Mouse (Mus musculus) forebrain, postnatal 0 days (tissue): ENCODE measurements around the gene Hoxc5. TPM values are rescaled to one million over a fixed set of nuclear protein-coding genes. Genes with fewer than 3 reads are reported as not detected.

Experiments used
- ATAC-seq: fragments of 200-750 bp; cut with Nextera tagmentation; 2 replicates; pipeline ENCODE4 v1.8.0; 2017; ENCODE audit warnings: mild to moderate bottlenecking, moderate library complexity
- DNase-seq: peaks from one replicate; pipeline ENCODE4 v3.0.0-alpha.2; 2015
- H3K27ac ChIP-seq: fragments of 300-500 bp; sonication (generic); 2 replicates; pipeline ENCODE4 v1.5.1; 2014; ENCODE audit warnings: low read depth, mild to moderate bottlenecking, antibody characterized with exemption, low read length, moderate library complexity, mixed read lengths
- H3K27me3 ChIP-seq: fragments of 300-500 bp; sonication (generic); 2 replicates; pipeline ENCODE4 v1.6.1; 2014; ENCODE audit warnings: mild to moderate bottlenecking, low read length, mixed read lengths; ENCODE audit not compliant: insufficient read depth
- H3K36me3 ChIP-seq: fragments of 300-500 bp; sonication (generic); 2 replicates; pipeline ENCODE4 v1.6.1; 2014; ENCODE audit warnings: mild to moderate bottlenecking, moderate library complexity; ENCODE audit not compliant: insufficient read depth
- H3K4me1 ChIP-seq: fragments of 300-500 bp; sonication (generic); 2 replicates; pipeline ENCODE4 v1.6.1; 2014; ENCODE audit warnings: antibody characterized with exemption; ENCODE audit not compliant: insufficient read depth
- H3K4me2 ChIP-seq: fragments of 300-500 bp; sonication (generic); 2 replicates; pipeline ENCODE4 v1.6.1; 2014; ENCODE audit warnings: low read depth, mild to moderate bottlenecking, moderate library complexity
- H3K4me3 ChIP-seq: fragments of 300-500 bp; sonication (generic); 2 replicates; pipeline ENCODE4 v1.5.1; 2014; ENCODE audit warnings: low read depth, low read length, mixed read lengths
- H3K9ac ChIP-seq: fragments of 300-500 bp; sonication (generic); 2 replicates; pipeline ENCODE4 v1.6.1; 2014; ENCODE audit warnings: mild to moderate bottlenecking
- H3K9me3 ChIP-seq: fragments of 300-500 bp; sonication (generic); 2 replicates; pipeline ENCODE4 v1.6.1; 2016; ENCODE audit warnings: low read length
- CTCF ChIP-seq: sonication (generic); IDR thresholded peaks from 2 replicates; pipeline ENCODE4 v1.5.1; 2016; ENCODE audit warnings: antibody characterized with exemption, control low read depth, low read depth
- WGBS: fragments of 180-500 bp; shearing (Covaris S2); extraction: QIAGEN DNeasy Blood & Tissue Kit; methylation state at CpG from one replicate; pipeline ENCODE4 v1.1.7; 2014; 5-methylcytosine and 5-hydroxymethylcytosine counted together
- polyA plus RNA-seq: library from polyadenylated mRNA; unstranded; fragments of >200 nt; fragmentation: Nextera tagmentation; extraction: Ambion mirVana; gene quantifications from 2 replicates; pipeline ENCODE4 v1.2.1, GENCODE M21; 2015
- total RNA-seq: library from RNA; depleted of rRNA; stranded (reverse); fragments of >200 nt; gene quantifications from 2 replicates; pipeline ENCODE4 v1.2.3, GENCODE M21; 2014

Hoxc5 gene
- total and polyA plus RNA-seq, 2 experiments from 2014 or later = not detected

DNA sequence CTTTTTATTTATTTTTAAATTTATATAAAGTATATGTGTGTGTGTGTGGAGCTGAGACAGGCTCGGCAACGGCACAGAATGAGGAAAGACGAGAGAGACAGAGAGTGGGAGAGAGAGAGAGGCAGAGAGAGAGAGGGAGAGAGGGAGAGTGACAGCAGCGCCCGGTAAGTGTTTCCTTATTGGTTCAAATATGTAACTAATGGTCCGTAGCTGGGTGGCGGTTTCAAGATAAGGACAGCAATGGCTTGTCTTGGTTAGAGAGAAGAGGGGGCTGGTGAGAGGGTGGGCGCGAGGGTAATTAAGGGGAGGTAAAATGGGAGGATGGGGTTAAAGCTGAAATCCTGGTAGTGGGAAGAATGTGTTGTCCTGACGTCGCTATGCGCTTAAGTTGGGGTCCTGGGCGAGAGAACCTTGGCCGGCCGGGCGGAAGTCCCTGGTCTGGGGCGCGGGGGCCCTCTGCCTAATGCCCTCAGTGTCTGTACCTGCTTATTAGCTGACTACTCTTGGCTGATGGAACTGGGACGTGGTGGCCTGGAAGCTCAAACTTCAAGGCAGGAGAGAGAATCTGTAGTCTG lies 31.5 kb downstream of the Hoxc5 start:
- no peaks in the 10 kb centered on the region for H3K4me1 ChIP-seq
- TF ChIP-seq CTCF = no peak
- 5% methylated on average over 19 of the region's 19 CpGs for WGBS

DNA sequence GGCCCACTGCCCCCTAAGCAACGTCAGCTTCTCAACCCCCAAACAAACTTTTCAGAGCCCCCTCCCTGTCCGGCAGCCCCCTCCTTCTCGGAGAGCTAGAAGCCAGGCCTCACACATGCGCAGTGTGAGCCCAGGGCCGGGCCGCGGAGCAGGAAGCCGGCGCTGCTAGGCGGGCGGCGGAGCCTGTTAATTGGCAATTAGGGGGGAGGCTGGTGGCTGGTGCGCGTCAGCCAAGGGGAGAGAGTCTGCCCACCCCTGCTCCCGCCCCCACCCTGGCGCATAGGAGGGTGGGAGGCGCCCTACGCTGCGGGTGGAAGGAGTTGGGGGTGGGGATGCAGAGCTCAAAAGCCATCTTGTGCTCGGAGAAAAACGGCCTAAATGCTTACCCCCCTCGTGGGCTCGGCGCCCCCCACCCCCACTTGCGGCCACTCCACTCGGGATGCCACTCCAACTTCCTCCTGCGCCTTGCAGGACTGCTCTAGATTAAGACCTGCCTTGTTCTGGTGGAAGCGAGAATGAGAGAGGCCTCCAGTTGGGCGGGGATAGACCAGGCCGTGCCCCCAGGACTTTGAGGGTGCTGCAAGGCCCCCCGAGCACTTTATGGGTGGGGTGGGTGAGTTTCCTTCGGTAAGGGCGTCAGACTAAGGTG lies 32.1 kb downstream of the Hoxc5 start:
- TF ChIP-seq CTCF = no peak

More for the DNA sequence above, 31.5 kb downstream of the Hoxc5 start:
- no peak overlapping the region for H3K9ac ChIP-seq
- H3K4me2 ChIP-seq = peak overlapping the region; percentile 63
- peak overlapping the region; percentile 31 for H3K4me3 ChIP-seq
- no peaks in the 10 kb centered on the region for H3K36me3 ChIP-seq
- DNase-seq (no peak), ATAC-seq (no peak)
- H3K27ac ChIP-seq = no peak overlapping the region
- H3K27me3 ChIP-seq = peaks cover 91% of the 10 kb centered on the region
- no peaks in the 10 kb centered on the region for H3K9me3 ChIP-seq

GRCm38 (mm10) chr15:102999955-103000354 lies 32.7 kb downstream of the Hoxc5 start:
- ATAC-seq (no peak), DNase-seq (no peak)
- Histone ChIP-seq H3K4me1 (no peaks in the 10 kb centered on the region), H3K9me3 (no peaks in the 10 kb centered on the region), H3K9ac (no peak overlapping the region), H3K36me3 (no peaks in the 10 kb centered on the region), H3K4me2 (no peak overlapping the region), H3K4me3 (no peak overlapping the region), H3K27ac (no peak overlapping the region), H3K27me3 (peaks cover 97% of the 10 kb centered on the region)
- WGBS = 4% methylated on average over 11 of the region's 11 CpGs
- no peak for TF ChIP-seq CTCF

More for the DNA sequence above, 32.1 kb downstream of the Hoxc5 start:
- Histone ChIP-seq H3K27me3 (peaks cover 97% of the 10 kb centered on the region), H3K4me1 (no peaks in the 10 kb centered on the region), H3K4me2 (peak overlapping the region; percentile 63), H3K9me3 (no peaks in the 10 kb centered on the region), H3K4me3 (peak overlapping the region; percentile 31), H3K27ac (no peak overlapping the region), H3K36me3 (no peaks in the 10 kb centered on the region), H3K9ac (0 out of 2 replicates have a peak overlapping the region, but pooled peaks have one; percentile 11)
- DNase-seq = peak; percentile 70
- peak; percentile 60 for ATAC-seq
- WGBS = under 1% methylated on average over 32 of the region's 33 CpGs

- H3K9ac ChIP-seq = no peak overlapping the region
- H3K27me3 ChIP-seq = peaks cover 97% of the 10 kb centered on the region
- H3K4me3 ChIP-seq = no peak overlapping the region
- no peaks in the 10 kb centered on the region for H3K9me3 ChIP-seq
- H3K4me2 ChIP-seq = no peak overlapping the region
- TF ChIP-seq CTCF = no peak
- DNase-seq (no peak), ATAC-seq (no peak)
- no peaks in the 10 kb centered on the region for H3K4me1 ChIP-seq
- whole genome bisulfite sequencing = under 1% methylated on average over 24 of the region's 24 CpGs
- H3K36me3 ChIP-seq = no peaks in the 10 kb centered on the region
- no peak overlapping the region for H3K27ac ChIP-seq
Measured at GRCm38 (mm10) chr15:103000501-103000901, 33.3 kb downstream of the Hoxc5 start.

GRCm38 (mm10) chr15:103001370-103001769 lies 34.1 kb downstream of the Hoxc5 start:
- Histone ChIP-seq H3K27ac (no peak overlapping the region), H3K4me3 (no peak overlapping the region), H3K4me2 (no peak overlapping the region), H3K4me1 (no peaks in the 10 kb centered on the region), H3K36me3 (no peaks in the 10 kb centered on the region), H3K9me3 (no peaks in the 10 kb centered on the region), H3K9ac (no peak overlapping the region), H3K27me3 (peaks cover 99% of the 10 kb centered on the region)
- DNase-seq = no peak
- 15% methylated on average over 2 of the region's 2 CpGs for WGBS
- ATAC-seq = no peak
- no peak for TF ChIP-seq CTCF

DNA sequence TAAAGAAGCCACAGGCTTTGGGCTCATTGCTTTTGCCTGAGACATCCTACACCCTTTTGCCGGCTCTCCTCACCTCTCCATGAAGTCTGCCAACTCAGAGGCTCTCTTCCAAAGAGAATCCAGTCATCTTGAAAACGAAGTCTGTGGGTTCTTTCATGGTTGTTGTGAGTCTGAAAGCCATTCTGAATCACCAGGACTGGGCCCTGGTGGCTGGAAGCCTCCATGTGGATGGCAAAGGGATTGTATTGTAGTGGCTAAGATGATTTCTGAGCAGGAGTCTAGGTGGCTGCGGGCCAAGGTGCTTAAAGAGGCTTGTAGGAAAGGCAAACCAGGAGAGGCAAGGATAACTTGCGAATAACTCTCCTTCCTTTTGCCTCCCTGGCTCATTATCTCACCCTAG lies 34.9 kb downstream of the Hoxc5 start:
- Histone ChIP-seq H3K4me2 (no peak overlapping the region), H3K27me3 (peaks cover 99% of the 10 kb centered on the region), H3K4me3 (no peak overlapping the region), H3K27ac (no peak overlapping the region), H3K4me1 (no peaks in the 10 kb centered on the region), H3K9me3 (no peaks in the 10 kb centered on the region), H3K9ac (no peak overlapping the region), H3K36me3 (no peaks in the 10 kb centered on the region)
- no peak for TF ChIP-seq CTCF
- DNase-seq = no peak
- WGBS = 6% methylated on average over 4 of the region's 4 CpGs
- ATAC-seq = no peak

- no peak for TF ChIP-seq CTCF
- no peaks in the 10 kb centered on the region for H3K4me1 ChIP-seq
- H3K9ac ChIP-seq = no peak overlapping the region
- H3K36me3 ChIP-seq = no peaks in the 10 kb centered on the region
- H3K27ac ChIP-seq = no peak overlapping the region
- WGBS = under 1% methylated on average over 13 of the region's 13 CpGs
- peaks cover 99% of the 10 kb centered on the region for H3K27me3 ChIP-seq
- no peak for ATAC-seq
- no peak overlapping the region for H3K4me3 ChIP-seq
- no peak overlapping the region for H3K4me2 ChIP-seq
- no peak for DNase-seq
- no peaks in the 10 kb centered on the region for H3K9me3 ChIP-seq
Measured at GRCm38 (mm10) chr15:103002821-103003448, 35.7 kb downstream of the Hoxc5 start.
